Mouse (Mus musculus) CD4-positive, CD25-positive, alpha-beta regulatory T cell, adult 4 months (primary cell): Measurements from ENCODE around the gene Tbcc. TPM values are rescaled to one million over a fixed set of nuclear protein-coding genes. Genes with fewer than 3 reads are reported as not detected.

Experiments used
- ATAC-seq: one replicate; pipeline ENCODE4 v1.8.0; 2017
- polyA plus RNA-seq, 2 experiments: library from polyadenylated mRNA; unstranded; fragments of 100-300 nt; shearing (Covaris generic); gene quantifications; one replicate each; pipeline ENCODE4 v1.2.1; 2017

The Tbcc gene
- polyA plus RNA-seq, 2 experiments from 2014 or later, result 8.4 to 9.1 TPM

- no peak for ATAC-seq
Observed at GRCm38 (mm10) chr17:46912331-46912730, 21.8 kb downstream of the Tbcc start.

- ATAC-seq, result no peak
Observed at GRCm38 (mm10) chr17:46915129-46915528, 24.6 kb downstream of the Tbcc start.

- ATAC-seq, result no peak
Observed at GRCm38 (mm10) chr17:46918951-46919350, 28.5 kb downstream of the Tbcc start.

DNA sequence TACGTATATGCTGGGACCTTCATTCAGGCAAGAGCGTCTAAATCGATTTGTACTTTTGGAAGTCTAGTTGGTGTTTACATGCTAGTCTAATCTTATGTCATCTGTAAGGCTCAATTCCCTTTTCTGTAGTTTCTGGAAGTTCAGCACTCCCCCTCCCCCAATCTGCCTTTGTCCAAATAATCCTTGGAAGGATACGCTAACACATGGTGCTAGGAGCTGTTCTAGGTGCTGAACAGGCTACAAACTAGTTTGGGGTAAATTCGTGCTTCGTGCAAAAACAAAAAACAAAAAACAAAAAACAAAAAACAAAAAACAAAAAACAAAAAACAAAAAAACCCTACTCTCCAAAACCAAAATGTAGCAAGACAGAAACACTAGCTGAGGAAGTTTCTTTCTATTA lies 30.4 kb downstream of the Tbcc start:
- ATAC-seq, result no peak

GRCm38 (mm10) chr17:46926192-46926591 lies 35.7 kb downstream of the Tbcc start:
- no peak for ATAC-seq

GRCm38 (mm10) chr17:46926941-46927340 lies 36.5 kb downstream of the Tbcc start:
- no peak for ATAC-seq

DNA sequence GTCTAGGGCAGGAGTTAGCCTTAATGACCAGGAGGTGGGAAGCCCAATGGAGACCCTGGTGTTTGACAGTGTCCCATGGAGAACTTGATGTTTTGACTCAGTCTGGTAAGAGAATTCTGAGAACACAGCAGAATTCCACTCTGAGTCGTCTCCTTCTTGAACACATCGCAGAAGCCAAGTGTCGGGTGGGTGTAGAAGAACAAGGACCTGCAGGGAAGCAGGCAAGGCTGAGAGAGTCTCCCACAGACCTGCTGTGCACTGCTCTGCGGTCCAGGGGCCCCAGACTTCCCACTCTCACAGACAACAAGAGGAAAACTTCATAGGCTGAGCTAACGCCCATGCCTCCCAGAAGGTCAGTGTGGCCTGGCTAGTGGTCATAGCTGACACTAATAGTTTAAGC lies 37.3 kb downstream of the Tbcc start:
- ATAC-seq, result no peak

DNA sequence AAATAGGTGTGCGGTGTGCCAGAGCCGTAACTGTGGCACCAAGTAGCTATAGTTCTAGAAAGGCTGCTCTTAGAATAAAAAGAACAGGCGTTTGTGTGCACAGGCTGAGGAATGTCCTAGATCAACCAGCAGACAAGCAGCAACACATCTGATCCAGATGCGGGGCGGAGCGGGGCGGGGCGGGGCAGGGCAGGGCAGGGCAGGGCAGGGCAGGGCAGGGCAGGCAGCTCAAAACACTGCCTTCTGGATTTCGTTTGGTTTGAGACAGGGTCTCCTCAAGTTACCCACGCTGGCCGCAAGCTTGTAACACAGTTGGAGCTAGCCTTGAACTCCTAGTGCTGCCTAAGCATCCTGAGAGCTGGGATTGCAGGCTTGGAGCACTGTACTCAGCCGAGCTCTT lies 38.8 kb downstream of the Tbcc start:
- ATAC-seq, result no peak

- ATAC-seq, result no peak
Observed at GRCm38 (mm10) chr17:46929897-46930296, 39.4 kb downstream of the Tbcc start.

- ATAC-seq, result no peak
Observed at GRCm38 (mm10) chr17:46932961-46933360, 42.5 kb downstream of the Tbcc start.

- no peak for ATAC-seq
Observed at GRCm38 (mm10) chr17:46933557-46934348, 43.3 kb downstream of the Tbcc start.

DNA sequence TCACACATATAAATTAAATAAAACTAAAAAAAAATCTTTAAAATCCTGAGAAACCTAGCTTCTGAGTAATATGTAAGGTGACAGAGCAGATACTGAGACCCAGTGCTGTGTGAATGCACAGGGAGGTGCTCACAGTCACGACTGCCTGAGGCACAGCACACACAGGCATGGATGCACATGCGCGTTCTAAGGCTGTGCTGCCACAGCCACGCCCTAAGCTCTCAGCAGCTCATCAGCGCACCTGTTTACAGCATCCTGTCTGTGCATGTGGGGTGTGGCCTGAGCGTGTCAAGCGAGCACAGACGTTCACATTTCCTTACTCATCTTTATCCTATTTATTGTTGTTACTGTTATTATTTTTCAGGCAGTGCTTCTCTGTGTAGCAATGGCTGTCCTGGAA lies 50.0 kb downstream of the Tbcc start:
- no peak for ATAC-seq

Other genes starting within 250 kb of the Tbcc start
- 10 to 100 TPM; 13.6 to 14.7 TPM for gene Klc4, start 244.7 kb upstream of the Tbcc start, polyA plus RNA-seq
- gene Mrpl2, start 244.5 kb upstream of the Tbcc start, polyA plus RNA-seq, result 10 to 100 TPM; 57.0 to 65.9 TPM
- 1 to 10 TPM; 3.3 to 5.9 TPM for gene Cul7, start 240.3 kb upstream of the Tbcc start, polyA plus RNA-seq
- 10 to 100 TPM; 47.2 to 62.6 TPM for gene Rrp36, start 216.3 kb upstream of the Tbcc start, polyA plus RNA-seq
- gene Mea1, start 211.9 kb upstream of the Tbcc start, polyA plus RNA-seq, result 100 to 1,000 TPM; 185 to 202 TPM
- gene Klhdc3, start 209.8 kb upstream of the Tbcc start, polyA plus RNA-seq, result 10 to 100 TPM; 22.1 to 25.8 TPM
- 10 to 100 TPM; 19.7 to 31.4 TPM for gene Ppp2r5d, start 185.6 kb upstream of the Tbcc start, polyA plus RNA-seq
- 1 to 10 TPM; 5.0 to 7.2 TPM for gene Pex6, start 179.2 kb upstream of the Tbcc start, polyA plus RNA-seq
- not detected for gene Gnmt, start 161.5 kb upstream of the Tbcc start, polyA plus RNA-seq
- 10 to 100 TPM; 24.4 to 25.5 TPM for gene Cnpy3, start 138.5 kb upstream of the Tbcc start, polyA plus RNA-seq
- gene Ptcra, start 127.0 kb upstream of the Tbcc start, polyA plus RNA-seq, result under 1 TPM in 1 of 2 experiments, not detected in 1; 0.49 TPM
- 10 to 100 TPM; 16.1 to 18.9 TPM for gene 2310039H08Rik, start 118.0 kb upstream of the Tbcc start, polyA plus RNA-seq
- 100 to 1,000 TPM; 159 to 205 TPM for gene Rpl7l1, start 108.0 kb upstream of the Tbcc start, polyA plus RNA-seq
- 10 to 100 TPM; 10.8 to 11.9 TPM for gene Bicral, start 32.2 kb upstream of the Tbcc start, polyA plus RNA-seq
- gene Prph2, start 19.8 kb downstream of the Tbcc start, polyA plus RNA-seq, result not detected
- gene Ubr2, start 119.9 kb downstream of the Tbcc start, polyA plus RNA-seq, result 10 to 100 TPM; 13.7 to 20.3 TPM